Mouse (Mus musculus) neutrophil, adult 5-6 weeks (primary cell): ENCODE results near the gene Tstd1. TPM values are rescaled to one million over a fixed set of nuclear protein-coding genes. Genes with fewer than 3 reads are reported as not detected.
A peak's percentile ranks its signal among the peaks of the same experiment; 100 is the strongest.

Source experiments
- ATAC-seq: fragments of 151-379, 151-347 bp; 2 replicates; pipeline ENCODE4 v1.8.0; 2017; ENCODE audit warnings: mild to moderate bottlenecking, moderate TSS enrichment; ENCODE audit not compliant: insufficient number of reproducible peaks, poor library complexity, low FRiP score, severe bottlenecking; ENCODE audit errors: extremely low read depth
- total RNA-seq: library from RNA; stranded (forward); fragments of 200-1000 nt; gene quantifications from 2 replicates; pipeline ENCODE4 v1.2.3, GENCODE M21; 2017

Gene Tstd1
- total RNA-seq = 8.8 and 15.2 TPM in 2 replicates

DNA sequence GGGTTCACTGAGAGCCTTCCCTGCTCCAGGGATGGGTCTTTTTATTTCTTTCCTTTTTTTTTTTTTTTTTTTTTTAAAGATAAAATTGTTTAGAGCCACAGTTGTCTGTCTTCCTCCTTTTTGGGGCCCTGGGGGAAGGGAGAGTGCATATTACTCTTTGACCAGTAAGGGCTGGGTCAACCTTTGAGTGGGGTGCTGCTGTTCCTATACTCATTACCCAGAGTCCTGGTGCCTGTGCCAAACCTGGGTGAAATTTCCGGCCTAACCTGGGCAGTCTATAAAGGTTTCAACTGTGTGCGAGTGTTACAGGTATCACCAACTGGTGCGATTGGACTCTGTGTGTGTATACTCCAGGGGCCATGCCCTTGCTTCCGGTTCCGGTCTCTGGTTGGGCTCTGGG lies at the start of gene Tstd1:
Gene Tstd1 (plus strand): TSS at position 213 of the 400 bp plus-strand sequence.
- no peak for ATAC-seq

- ATAC-seq = peak; percentile 28; the same call in 1 of the 2 replicates
These were observed 48.7 kb upstream of the Tstd1 start, which contains the start of gene Nectin4 for GRCm38 (mm10) chr1:171369845-171370556. TSS of gene Nectin4 (plus strand) at chr1:171370099.

- ATAC-seq = no peak
These were observed 45.8 kb upstream of the Tstd1 start for GRCm38 (mm10) chr1:171372880-171373279.

DNA sequence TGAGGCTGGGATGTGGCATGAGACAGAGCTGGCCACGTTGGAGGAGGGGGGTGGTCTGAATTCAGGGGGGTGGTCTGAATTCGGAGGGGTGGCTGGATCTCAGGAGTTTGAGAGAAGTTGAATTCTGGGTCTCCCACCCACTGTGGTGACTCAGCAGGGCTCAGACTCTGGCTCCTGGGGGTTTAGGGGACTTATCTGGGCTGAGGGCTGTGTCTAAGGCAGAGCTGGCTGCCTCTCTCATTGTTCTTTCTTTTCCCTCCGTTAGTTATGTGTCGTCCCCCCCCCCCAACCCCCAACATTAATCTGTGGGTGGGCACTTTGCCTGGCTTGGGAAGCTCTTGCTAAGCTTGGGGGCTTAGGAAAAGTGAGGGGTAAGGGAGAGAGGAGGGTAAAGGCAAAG lies 44.7 kb upstream of the Tstd1 start:
- ATAC-seq = no peak

GRCm38 (mm10) chr1:171375646-171376097 lies 43.0 kb upstream of the Tstd1 start:
- no peak for ATAC-seq

- no peak for ATAC-seq
These were observed 40.4 kb upstream of the Tstd1 start for GRCm38 (mm10) chr1:171378298-171378697.

DNA sequence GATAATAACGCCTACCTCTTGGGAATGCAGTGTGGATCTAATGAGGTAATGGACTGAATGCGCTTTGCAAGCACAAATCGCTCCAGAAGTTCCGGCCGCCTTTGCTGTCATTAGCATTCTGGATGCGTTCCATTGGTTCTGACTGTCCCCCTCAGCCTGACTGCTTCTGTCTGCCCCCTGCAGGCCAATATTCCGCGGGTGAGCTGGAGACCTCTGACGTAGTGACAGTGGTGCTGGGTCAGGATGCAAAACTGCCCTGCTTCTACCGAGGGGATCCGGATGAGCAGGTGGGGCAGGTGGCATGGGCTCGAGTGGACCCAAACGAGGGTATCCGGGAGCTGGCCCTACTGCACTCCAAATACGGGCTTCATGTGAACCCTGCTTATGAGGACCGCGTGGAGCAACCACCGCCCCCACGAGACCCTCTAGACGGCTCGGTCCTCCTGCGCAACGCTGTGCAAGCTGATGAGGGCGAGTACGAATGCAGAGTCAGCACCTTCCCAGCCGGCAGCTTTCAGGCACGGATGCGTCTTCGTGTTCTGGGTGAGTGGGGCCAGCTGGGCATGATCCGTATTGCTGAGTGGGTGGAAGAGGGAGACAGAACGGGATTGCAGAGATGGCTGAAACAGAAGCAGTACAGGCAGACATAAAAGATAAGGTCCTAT lies 38.6 kb upstream of the Tstd1 start:
- peak; percentile 86 for ATAC-seq

DNA sequence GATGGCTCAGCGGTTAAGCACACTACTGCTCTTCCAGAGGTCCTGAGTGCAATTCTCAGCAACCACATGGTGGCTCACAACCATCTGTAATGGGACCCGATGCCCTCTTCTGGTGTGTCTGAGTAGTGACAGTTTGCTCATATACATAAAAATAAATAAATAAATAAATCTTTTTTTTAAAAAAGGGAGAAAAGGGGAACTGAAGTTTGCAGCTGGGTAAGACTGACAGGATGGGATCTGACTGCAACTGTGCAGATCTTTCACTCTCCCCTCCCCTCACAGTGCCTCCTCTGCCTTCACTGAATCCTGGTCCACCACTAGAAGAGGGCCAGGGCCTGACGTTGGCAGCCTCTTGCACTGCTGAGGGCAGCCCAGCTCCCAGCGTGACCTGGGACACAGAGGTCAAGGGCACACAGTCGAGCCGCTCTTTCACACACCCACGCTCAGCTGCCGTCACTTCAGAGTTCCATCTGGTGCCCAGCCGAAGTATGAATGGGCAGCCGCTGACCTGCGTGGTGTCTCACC lies 36.5 kb upstream of the Tstd1 start:
- no peak for ATAC-seq

DNA sequence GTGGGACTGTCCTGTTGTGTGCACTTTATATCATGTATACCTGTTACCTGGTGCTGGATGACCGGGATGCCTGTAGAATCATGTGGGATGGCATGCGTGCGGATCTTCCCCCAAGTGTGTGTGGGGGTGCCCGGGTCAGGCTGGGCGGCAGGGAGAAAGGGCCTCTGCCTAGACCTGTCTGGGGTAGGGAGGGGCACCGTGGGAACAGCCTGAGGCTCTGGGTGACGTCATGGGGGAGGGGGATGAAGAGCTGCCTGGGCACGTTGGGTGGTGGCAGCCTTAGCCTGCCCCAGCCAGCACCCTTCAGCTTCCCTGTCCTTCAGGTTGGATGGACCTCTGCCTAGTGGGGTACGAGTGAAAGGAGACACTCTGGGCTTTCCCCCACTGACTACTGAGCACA lies 34.3 kb upstream of the Tstd1 start:
- ATAC-seq = no peak

DNA sequence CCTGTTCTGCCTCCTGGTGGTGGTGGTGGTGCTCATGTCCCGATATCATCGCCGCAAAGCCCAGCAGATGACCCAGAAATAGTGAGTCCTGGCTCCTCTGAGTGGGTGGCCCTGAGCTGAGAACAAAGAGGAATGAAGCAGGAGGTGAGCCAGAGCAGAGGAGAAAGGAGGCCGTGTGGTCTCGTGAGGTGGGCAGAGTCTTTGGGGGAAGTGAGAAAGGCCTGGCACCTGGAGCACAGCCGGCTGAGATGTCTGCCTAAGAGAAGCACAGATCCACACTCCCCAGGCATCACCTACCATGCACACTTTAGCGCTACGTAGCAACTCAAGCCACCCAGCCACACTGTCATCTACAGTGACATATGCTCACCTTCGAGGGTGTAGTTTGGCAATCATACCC lies 33.5 kb upstream of the Tstd1 start:
- ATAC-seq = no peak

DNA sequence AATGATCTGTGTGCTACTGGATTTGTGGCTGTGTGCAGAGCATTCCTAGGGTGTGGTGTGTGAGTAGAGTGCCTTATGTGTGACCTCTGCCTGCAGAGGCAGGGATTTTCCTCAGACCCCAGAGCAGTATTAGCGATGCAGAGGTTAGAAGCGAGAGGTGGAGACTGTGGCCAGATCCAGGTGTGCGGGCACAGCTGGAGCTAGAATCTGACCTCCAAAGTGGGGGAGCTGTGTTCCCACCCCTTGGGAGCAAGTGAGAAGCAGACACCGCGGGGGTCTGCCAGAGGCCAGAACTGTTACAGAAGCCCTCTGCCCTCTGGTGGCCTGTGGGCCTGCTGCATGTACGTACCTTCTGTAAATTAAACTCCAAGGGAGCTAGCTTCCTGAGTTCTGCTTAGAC lies 31.6 kb upstream of the Tstd1 start:
- no peak for ATAC-seq

DNA sequence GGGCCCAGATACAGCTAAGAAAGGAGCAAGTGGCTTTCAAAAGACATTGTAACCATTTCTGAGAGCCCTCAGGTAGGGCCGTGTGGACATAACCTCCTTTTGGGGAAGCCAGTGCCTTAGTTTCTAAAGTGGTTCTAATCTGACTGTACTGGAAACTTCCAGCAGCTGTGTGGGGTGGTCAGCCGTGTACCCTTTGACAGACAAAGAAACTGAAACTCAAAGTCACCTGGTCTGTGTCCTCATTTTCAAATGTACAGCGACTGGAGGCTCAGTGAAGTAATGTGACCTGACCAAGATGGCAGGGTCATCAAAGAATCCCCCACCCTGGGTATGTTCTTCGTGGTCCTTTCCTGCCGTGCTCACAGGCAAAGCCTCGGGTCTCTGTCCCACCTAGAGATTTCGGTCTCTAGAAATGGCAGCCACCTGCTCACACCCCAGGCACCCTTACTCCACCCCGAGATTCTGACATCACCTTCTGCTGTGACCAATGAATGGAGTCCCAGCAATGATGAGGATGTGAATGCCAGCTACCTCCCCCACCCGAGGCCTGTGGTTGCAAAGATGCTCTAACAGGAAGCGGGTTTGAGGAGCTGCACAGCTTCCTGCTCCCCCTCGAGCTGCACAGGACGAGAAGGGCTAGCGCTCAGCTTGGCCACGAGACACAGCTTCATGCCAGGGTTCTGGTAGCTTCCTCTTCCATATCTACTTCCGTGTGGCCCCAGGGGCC lies 30.1 kb upstream of the Tstd1 start, which contains the start of gene Arhgap30:
Gene Arhgap30 (plus strand): TSS at position 579 of the 727 bp plus-strand sequence.
- peak; percentile 90 for ATAC-seq

DNA sequence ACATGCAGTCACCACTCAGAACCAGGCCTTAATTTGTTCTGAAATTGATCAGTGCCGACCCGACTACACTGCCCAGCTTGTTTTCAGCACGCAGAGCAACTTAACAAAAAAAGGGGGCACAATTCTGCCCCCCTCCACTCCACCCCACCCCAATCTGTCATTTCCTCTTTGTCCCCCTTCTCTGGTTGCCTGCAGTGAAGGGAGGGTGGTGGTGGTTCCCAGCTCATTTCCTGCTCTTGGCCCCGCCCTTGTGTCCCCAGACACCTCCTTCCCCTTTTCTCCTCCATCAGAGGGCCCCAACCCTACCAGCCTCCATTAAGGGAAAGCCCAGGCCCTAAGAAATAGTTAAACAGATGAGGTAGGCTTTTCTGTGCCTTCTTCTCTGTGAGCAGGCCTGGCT lies 28.6 kb upstream of the Tstd1 start:
- peak; percentile 75 for ATAC-seq

DNA sequence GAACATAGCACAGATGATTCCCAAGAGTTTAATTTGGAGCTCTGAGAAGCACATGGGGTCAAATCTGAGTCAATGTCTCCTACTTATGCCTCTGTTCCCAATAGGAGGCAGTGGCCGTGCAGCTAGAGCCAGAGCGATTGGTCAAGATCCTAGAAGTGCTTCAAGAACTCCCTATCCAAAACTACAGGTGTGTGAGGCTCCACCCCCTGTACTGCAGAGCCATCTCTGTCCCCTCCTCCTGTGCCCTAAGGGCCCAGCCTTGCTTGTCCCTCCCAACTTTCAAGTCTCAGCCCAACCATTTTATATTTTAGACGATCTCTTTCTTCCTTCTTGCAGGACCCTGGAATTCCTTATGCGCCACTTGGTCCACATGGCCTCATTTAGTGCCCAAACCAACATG lies 16.9 kb upstream of the Tstd1 start:
- no peak for ATAC-seq

DNA sequence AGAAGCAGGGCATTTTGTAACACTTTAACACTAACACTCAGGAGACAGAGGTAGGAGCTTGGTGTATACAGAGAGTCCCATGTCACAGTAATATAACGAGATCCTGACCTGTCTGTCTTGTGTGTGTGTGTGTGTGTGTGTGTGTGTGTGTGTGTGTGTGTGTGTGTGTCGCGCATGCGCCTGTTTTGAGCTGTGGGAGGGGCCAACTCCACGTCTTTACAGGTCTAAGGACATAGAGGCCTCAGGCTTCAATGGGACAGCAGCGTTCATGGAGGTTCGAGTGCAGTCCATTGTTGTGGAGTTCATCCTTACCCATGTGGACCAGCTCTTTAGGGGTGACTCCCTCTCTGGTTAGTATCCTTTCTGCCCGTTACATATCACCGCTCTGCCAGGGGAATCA lies 15.7 kb upstream of the Tstd1 start:
- ATAC-seq = no peak

DNA sequence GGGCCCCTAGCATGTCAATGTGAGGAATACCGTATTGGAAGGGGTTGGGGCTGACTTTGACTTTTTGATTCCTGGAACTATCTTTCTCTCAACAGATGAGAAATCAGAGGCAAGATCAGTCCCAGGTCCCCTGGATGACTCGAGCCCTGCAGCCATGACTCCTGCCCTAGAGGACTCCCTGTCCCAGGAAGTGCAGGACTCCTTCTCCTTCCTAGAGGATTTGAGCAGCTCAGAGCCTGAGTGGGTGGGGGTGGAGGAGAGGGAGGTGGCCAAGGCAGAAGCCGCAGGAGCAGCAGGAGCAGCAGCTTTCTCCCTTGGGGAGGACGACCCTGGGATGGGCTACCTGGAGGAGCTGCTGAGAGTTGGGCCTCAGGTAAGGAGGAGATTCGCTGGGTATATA lies 11.4 kb upstream of the Tstd1 start:
- no peak for ATAC-seq

DNA sequence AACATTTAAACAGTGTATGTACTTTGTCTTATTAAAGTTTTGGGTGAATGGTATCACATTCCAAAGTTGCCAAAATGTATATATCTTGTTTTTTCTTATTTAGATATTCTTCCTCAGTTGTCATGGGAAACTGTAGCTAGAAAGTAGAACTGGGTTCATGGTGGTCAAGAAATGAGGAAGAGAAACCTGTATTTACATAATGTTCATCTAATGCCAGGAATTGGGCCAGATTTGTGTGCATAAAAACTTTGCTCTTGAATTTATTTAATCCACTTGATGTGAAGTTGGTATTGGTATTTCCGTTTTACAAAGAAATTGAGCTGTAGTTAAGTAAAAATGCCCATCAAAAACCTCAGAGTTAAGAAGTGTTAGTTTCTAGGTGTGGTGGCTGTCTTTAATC lies 8.4 kb upstream of the Tstd1 start:
- ATAC-seq = no peak; the same call in 1 of the 2 replicates

DNA sequence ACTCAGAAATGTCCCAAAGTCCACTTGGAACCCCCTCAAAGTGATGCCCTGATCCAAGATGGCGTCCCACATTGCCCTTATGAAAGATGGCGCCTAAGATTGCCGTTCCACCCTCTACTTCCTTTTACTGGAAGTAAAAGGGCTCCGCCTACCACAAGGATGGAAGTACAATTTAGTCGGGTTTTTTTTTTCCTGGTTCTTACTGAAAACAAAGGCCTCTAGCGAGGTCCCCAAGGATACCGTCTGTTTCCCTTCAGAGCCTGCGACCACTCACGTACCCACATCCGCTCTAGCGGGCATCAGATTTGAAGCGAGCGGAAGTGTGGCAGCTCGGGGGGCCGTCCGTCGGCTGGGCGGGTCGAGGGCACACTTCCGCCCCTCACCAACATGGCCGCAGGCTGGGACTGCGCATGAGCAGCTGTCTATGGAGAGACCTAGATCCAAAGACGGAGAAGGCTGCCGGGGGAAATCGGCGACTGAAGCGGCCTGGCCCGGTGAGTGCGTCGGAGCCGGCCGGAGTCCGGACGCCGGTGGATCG lies 7.7 kb upstream of the Tstd1 start, which contains the start of gene Usf1:
Gene Usf1 (plus strand): TSS at position 367 of the 538 bp plus-strand sequence.
- ATAC-seq = peak; percentile 85

- no peak for ATAC-seq
These were observed 7.2 kb upstream of the Tstd1 start for GRCm38 (mm10) chr1:171411492-171411941.
